Mouse (Mus musculus) midbrain, postnatal 0 days (tissue): Measurements from ENCODE around the gene Csnk2b. TPM values are rescaled to one million over a fixed set of nuclear protein-coding genes. Genes with fewer than 3 reads are reported as not detected.

Experiments
- ATAC-seq: fragments of 200-750 bp; cut with Nextera tagmentation; 2 replicates; pipeline ENCODE4 v1.8.0; 2017; ENCODE audit warnings: moderate number of reproducible peaks, mild to moderate bottlenecking, moderate TSS enrichment, moderate library complexity; ENCODE audit not compliant: low FRiP score
- DNase-seq: peaks from one replicate; pipeline ENCODE4 v3.0.0-alpha.2; 2015; ENCODE audit warnings: low spot score
- H3K27ac ChIP-seq: fragments of 300-500 bp; sonication (generic); 2 replicates; pipeline ENCODE4 v1.5.1; 2014; ENCODE audit warnings: low read depth, mild to moderate bottlenecking, low read length, mixed read lengths
- H3K27me3 ChIP-seq: fragments of 300-500 bp; sonication (generic); 2 replicates; pipeline ENCODE4 v1.6.1; 2014; ENCODE audit warnings: low read length, control low read depth, mixed read lengths; ENCODE audit not compliant: insufficient read depth
- H3K36me3 ChIP-seq: fragments of 300-500 bp; sonication (generic); 2 replicates; pipeline ENCODE4 v1.6.1; 2014; ENCODE audit warnings: low read length, control low read depth, mixed read lengths; ENCODE audit not compliant: insufficient read depth
- H3K4me1 ChIP-seq: fragments of 300-500 bp; sonication (generic); 2 replicates; pipeline ENCODE4 v1.6.1; 2014; ENCODE audit warnings: mild to moderate bottlenecking, control low read depth, antibody characterized with exemption, low read length, mixed read lengths; ENCODE audit not compliant: insufficient read depth
- H3K4me2 ChIP-seq: fragments of 300-500 bp; sonication (generic); 2 replicates; pipeline ENCODE4 v1.6.1; 2014; ENCODE audit warnings: low read depth, mild to moderate bottlenecking, low read length, mixed read lengths; ENCODE audit not compliant: poor library complexity, severe bottlenecking
- H3K4me3 ChIP-seq: fragments of 300-500 bp; sonication (generic); 2 replicates; pipeline ENCODE4 v1.5.1; 2014; ENCODE audit warnings: low read depth, mild to moderate bottlenecking, low read length, moderate library complexity
- H3K9ac ChIP-seq: fragments of 300-500 bp; sonication (generic); replicated peaks from 2 replicates; pipeline ENCODE4 v1.6.1; 2014; ENCODE audit warnings: mild to moderate bottlenecking, low read length, moderate library complexity, mixed read lengths; ENCODE audit not compliant: poor library complexity, severe bottlenecking
- H3K9me3 ChIP-seq: fragments of 300-500 bp; sonication (generic); 2 replicates; pipeline ENCODE4 v1.6.1; 2016; ENCODE audit warnings: low read length, control low read depth
- CTCF ChIP-seq: IDR thresholded peaks from 2 replicates; pipeline ENCODE4 v1.5.1; 2016; ENCODE audit warnings: antibody characterized with exemption, mild to moderate bottlenecking
- WGBS: fragments of 180-500 bp; shearing (Covaris S2); extraction: QIAGEN DNeasy Blood & Tissue Kit; methylation state at CpG from one replicate; pipeline ENCODE4 v1.1.7; 2014; 5-methylcytosine and 5-hydroxymethylcytosine counted together
- polyA plus RNA-seq: library from polyadenylated mRNA; unstranded; fragments of >200 nt; fragmentation: Nextera tagmentation; extraction: Ambion mirVana; gene quantifications from 2 replicates; pipeline ENCODE4 v1.2.1, GENCODE M21; 2015
- total RNA-seq: library from RNA; depleted of rRNA; stranded (reverse); fragments of >200 nt; gene quantifications from 2 replicates; pipeline ENCODE4 v1.2.3, GENCODE M21; 2014

The Csnk2b gene
- total and polyA plus RNA-seq, 2 experiments from 2014 or later, result 287 to 332 TPM

- no peaks in the 10 kb centered on the region for H3K9me3 ChIP-seq
- no peaks in the 10 kb centered on the region for H3K27me3 ChIP-seq
- peak within 1 kb of the TSS; percentile 96 for H3K27ac ChIP-seq
- DNase-seq (peak; percentile 96), ATAC-seq (peak; percentile 94)
- peak within 1 kb of the TSS; percentile 79 for H3K4me2 ChIP-seq
- H3K4me3 ChIP-seq, result peak within 1 kb of the TSS; percentile 63
- TF ChIP-seq CTCF, result peak; percentile 17
- H3K4me1 ChIP-seq, result no peaks in the 10 kb centered on the region
- peak within 1 kb of the TSS; percentile 64 for H3K9ac ChIP-seq
- H3K36me3 ChIP-seq, result peaks cover 21% of the 10 kb centered on the region
- 1% methylated on average over 66 of the region's 66 CpGs for WGBS
These were observed 13.1 kb upstream of the Csnk2b start, which contains the start of gene Bag6 for GRCm38 (mm10) chr17:35134801-35135590. Gene Bag6 (plus strand): TSS chr17:35135178.

DNA sequence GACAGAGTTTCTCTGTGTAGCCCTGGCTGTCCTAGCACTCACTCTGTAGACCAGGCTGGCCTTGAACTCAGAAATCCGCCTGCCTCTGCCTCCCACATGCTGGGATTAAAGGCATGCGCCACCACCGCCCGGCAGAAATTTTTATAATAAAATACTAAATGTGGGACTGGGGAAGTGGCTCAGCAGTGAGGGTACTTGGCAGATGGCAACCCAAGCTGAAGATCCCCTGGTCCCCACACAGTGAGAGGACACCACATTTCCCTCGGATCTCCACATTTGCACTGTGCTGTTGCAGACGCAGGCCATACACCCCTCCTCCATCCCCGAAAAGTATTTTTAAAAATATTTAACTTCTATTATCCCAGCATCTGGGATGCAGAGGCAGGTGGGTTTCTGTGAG, 11.7 kb upstream of the Csnk2b start:
- Histone ChIP-seq H3K4me3 (no peak overlapping the region), H3K27me3 (no peaks in the 10 kb centered on the region), H3K9ac (no peak overlapping the region), H3K4me1 (no peaks in the 10 kb centered on the region), H3K4me2 (no peak overlapping the region), H3K36me3 (peaks cover 10% of the 10 kb centered on the region), H3K9me3 (no peaks in the 10 kb centered on the region), H3K27ac (no peak overlapping the region)
- no peak for DNase-seq
- TF ChIP-seq CTCF, result no peak
- WGBS, result 87% methylated on average over 7 of the region's 7 CpGs
- ATAC-seq, result no peak

DNA sequence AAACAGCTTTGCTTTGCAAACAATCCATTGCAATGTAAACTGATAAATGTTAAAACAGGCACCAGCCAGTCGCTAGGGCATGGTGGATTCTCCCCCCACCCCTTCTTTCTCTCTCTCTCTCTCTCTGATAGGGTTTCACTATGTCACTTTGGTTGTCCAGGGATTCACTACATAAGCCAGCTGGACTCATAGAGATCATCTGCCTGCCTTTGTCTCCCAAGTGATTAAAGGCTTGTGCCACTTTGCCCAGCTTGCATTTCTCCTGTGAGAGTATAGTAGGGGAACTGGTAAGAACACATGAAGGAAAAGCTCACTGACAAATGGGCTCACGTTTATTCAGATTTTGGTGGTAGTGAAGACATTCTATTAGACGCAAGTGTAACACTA, 10.3 kb upstream of the Csnk2b start:
- H3K9me3 ChIP-seq, result no peaks in the 10 kb centered on the region
- WGBS, result 78% methylated on average over 3 of the region's 3 CpGs
- peaks cover 6% of the 10 kb centered on the region for H3K4me1 ChIP-seq
- no peak overlapping the region for H3K4me2 ChIP-seq
- H3K36me3 ChIP-seq, result 0 out of 2 replicates have a peak, but pooled peaks cover 7% of the 10 kb centered on the region
- H3K4me3 ChIP-seq, result no peak overlapping the region
- H3K27me3 ChIP-seq, result no peaks in the 10 kb centered on the region
- no peak overlapping the region for H3K9ac ChIP-seq
- ATAC-seq (no peak), DNase-seq (no peak)
- TF ChIP-seq CTCF, result no peak
- no peak overlapping the region for H3K27ac ChIP-seq

DNA sequence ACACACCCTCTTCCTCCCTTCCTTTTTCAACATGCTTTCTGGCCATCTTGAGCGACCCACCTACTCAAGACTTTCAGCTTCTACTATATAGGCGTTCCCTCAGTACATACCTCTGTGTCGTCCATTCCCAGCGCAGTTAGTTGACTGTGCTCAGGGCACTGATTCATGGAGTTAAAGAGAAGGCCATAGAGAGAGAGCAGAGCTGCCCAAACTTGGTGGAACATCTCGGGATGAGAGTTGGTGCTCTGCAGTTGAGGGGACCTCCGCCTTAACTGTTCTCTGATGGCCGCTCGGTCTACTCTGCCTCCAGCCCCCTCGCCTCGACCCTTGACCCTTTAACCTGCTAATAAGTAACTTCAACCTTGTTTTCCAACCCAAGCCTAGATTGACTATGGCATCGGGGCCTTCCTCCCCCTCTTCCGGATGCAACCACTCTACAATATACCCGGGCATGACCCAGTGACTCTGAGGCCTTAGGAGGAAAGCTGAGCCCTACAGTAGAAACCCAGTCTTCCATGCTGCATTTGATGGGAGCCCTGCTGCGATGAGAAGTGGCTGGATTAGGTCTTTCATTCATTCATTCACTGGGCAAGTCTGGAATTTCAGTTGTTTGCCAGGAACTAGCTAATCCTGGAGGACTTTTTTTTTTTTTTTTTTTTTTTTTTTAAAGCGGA, 9.8 kb upstream of the Csnk2b start, which contains the start of gene Apom:
Gene Apom (minus strand): TSS at position 551 of the 674 bp plus-strand sequence.
- TF ChIP-seq CTCF, result no peak
- WGBS, result 86% methylated on average over 15 of the region's 15 CpGs
- no peak within 1 kb of the TSS for H3K9ac ChIP-seq
- H3K27me3 ChIP-seq, result no peaks in the 10 kb centered on the region
- H3K4me2 ChIP-seq, result no peak within 1 kb of the TSS
- ATAC-seq (no peak), DNase-seq (no peak)
- H3K4me1 ChIP-seq, result peaks cover 12% of the 10 kb centered on the region
- no peaks in the 10 kb centered on the region for H3K9me3 ChIP-seq
- H3K36me3 ChIP-seq, result 0 out of 2 replicates have a peak, but pooled peaks cover 7% of the 10 kb centered on the region
- no peak within 1 kb of the TSS for H3K4me3 ChIP-seq
- H3K27ac ChIP-seq, result no peak within 1 kb of the TSS

DNA sequence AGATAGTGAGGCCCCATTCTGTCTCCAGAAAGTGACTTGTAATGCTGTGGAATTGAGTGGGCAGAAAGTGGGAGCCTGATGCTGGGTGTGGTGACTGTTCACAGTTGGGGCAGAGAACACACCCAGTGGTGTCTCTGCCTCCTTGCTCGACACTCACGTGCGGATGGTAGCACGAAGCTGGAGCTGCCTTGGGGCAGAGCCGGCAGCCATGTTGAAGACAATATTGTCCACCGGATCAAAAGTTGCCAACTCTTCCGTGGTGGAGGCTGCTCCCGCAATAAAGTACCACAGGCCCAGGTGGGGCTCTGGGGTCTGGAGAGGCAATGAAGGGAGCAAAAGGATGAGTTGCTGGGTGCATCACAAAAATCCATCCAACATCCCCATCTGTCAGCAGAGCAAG, 9.2 kb upstream of the Csnk2b start:
- Histone ChIP-seq H3K4me1 (peaks cover 13% of the 10 kb centered on the region), H3K9me3 (no peaks in the 10 kb centered on the region), H3K27me3 (no peaks in the 10 kb centered on the region), H3K36me3 (0 out of 2 replicates have a peak, but pooled peaks cover 7% of the 10 kb centered on the region), H3K4me2 (no peak overlapping the region), H3K9ac (no peak overlapping the region), H3K27ac (no peak overlapping the region), H3K4me3 (no peak overlapping the region)
- no peak for TF ChIP-seq CTCF
- no peak for ATAC-seq
- WGBS, result 89% methylated on average over 8 of the region's 8 CpGs
- no peak for DNase-seq

DNA sequence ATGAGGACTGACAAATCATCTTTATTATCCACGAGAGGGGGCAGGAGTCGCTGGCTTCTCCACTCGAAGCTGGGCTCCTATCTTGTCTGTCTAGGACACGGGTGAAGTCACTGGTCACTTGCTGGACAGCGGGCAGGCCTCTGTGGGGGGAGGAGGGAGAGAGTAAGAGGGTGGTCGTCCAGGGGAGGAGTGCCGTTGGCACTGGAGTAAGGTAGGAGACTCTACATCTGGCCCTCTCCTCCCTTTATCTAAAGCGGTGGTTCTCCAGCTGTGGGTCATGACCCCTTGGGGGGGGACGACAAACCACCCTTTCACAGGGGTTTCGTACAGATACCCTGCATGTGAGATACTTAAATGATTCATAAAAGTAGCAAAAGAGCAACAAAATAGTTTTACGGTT, 7.1 kb upstream of the Csnk2b start:
- Histone ChIP-seq H3K4me1 (peaks cover 13% of the 10 kb centered on the region), H3K9ac (no peak overlapping the region), H3K4me3 (no peak overlapping the region), H3K9me3 (no peaks in the 10 kb centered on the region), H3K4me2 (no peak overlapping the region), H3K27me3 (no peaks in the 10 kb centered on the region), H3K36me3 (peaks cover 13% of the 10 kb centered on the region), H3K27ac (no peak overlapping the region)
- ATAC-seq (no peak), DNase-seq (no peak)
- 68% methylated on average over 11 of the region's 11 CpGs for WGBS
- no peak for TF ChIP-seq CTCF
